Mouse (Mus musculus) ES-Bruce4 (cell line): ENCODE data around the gene Smpdl3b.

ENCODE experiments used
- CTCF ChIP-seq: IDR thresholded peaks from one replicate; pipeline ENCODE4 v1.8.1; 2011; ENCODE audit warnings: low read depth, low read length
- EP300 ChIP-seq: IDR thresholded peaks from 2 replicates; pipeline ENCODE4 v1.6.1; 2011; ENCODE audit warnings: low read depth, low read length; ENCODE audit not compliant: insufficient read depth
- POLR2A ChIP-seq: IDR thresholded peaks from one replicate; pipeline ENCODE4 v1.8.1; 2011; ENCODE audit warnings: low read length; ENCODE audit not compliant: insufficient read depth

DNA sequence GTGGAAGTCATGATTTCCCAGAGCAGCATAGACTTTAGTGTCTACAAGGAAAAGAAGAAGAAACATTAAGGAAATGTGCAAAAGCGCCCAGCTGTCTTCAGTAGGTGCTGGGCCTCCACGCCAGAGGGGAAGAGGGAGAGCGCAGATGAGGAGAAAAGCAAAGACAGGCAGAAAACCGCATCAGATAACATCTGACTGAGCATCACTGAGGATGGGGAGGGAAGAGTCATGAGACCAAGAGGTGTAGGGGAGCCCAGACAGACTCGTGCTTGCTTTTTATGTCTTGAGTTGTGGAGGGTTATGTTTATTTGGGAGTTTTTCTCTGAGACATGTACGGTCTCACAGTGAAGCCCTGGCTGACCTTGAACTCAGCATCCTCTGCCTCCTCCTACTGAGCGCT, 15.6 kb downstream of the Smpdl3b start:
- TF ChIP-seq CTCF (no peak), POLR2A (no peak), EP300 (no peak)
